Mouse (Mus musculus) neural tube, embryonic 13.5 days (tissue): ENCODE results near the gene Gm20388. TPM values are rescaled to one million over a fixed set of nuclear protein-coding genes. Genes with fewer than 3 reads are reported as not detected.
A peak's percentile ranks its signal among the peaks of the same experiment; 100 is the strongest.
"Not testable (repeated sequence)": the region's sequence is repeated elsewhere in the genome, so short reads cannot be mapped to it uniquely, and the experiment has no call there.

ENCODE experiments used
- ATAC-seq: fragments of 200-750 bp; cut with Nextera tagmentation; 2 replicates; pipeline ENCODE4 v1.8.0; 2017; ENCODE audit warnings: low read depth, mild to moderate bottlenecking, moderate TSS enrichment, moderate library complexity
- H3K27ac ChIP-seq: fragments of 300-500 bp; sonication (generic); replicated peaks from 2 replicates; pipeline ENCODE4 v1.5.1; 2015; ENCODE audit warnings: moderate library complexity, mild to moderate bottlenecking, inconsistent platforms
- H3K27me3 ChIP-seq: fragments of 300-500 bp; sonication (generic); 2 replicates; pipeline ENCODE4 v1.6.1; 2015; ENCODE audit warnings: mild to moderate bottlenecking, inconsistent platforms
- H3K36me3 ChIP-seq: fragments of 300-500 bp; sonication (generic); 2 replicates; pipeline ENCODE4 v1.6.1; 2015; ENCODE audit warnings: mild to moderate bottlenecking, inconsistent platforms
- H3K4me1 ChIP-seq: fragments of 300-500 bp; sonication (generic); replicated peaks from 2 replicates; pipeline ENCODE4 v1.6.1; 2015; ENCODE audit warnings: inconsistent platforms
- H3K4me2 ChIP-seq: fragments of 300-500 bp; sonication (generic); 2 replicates; pipeline ENCODE4 v1.6.1; 2015; ENCODE audit warnings: inconsistent platforms, mild to moderate bottlenecking, moderate library complexity
- H3K4me3 ChIP-seq: fragments of 300-500 bp; sonication (generic); 2 replicates; pipeline ENCODE4 v1.5.1; 2015; ENCODE audit warnings: mild to moderate bottlenecking, inconsistent platforms
- H3K9ac ChIP-seq: fragments of 300-500 bp; sonication (generic); 2 replicates; pipeline ENCODE4 v1.6.1; 2015; ENCODE audit warnings: moderate library complexity, mild to moderate bottlenecking, inconsistent platforms
- H3K9me3 ChIP-seq: fragments of 300-500 bp; sonication (generic); 2 replicates; pipeline ENCODE4 v1.6.1; 2016; ENCODE audit warnings: inconsistent platforms
- WGBS: fragments of 180-500 bp; shearing (Covaris S2); methylation state at CpG from one replicate; pipeline ENCODE4 v1.1.7; 2015; 5-methylcytosine and 5-hydroxymethylcytosine counted together
- polyA plus RNA-seq: library from polyadenylated mRNA; unstranded; fragments of >200 nt; fragmentation: Nextera tagmentation; extraction: Ambion mirVana; gene quantifications from 2 replicates; pipeline ENCODE4 v1.2.1, GENCODE M21; 2015

The Gm20388 gene
- polyA plus RNA-seq, 1 experiment from 2014 or later = 0.27 TPM

DNA sequence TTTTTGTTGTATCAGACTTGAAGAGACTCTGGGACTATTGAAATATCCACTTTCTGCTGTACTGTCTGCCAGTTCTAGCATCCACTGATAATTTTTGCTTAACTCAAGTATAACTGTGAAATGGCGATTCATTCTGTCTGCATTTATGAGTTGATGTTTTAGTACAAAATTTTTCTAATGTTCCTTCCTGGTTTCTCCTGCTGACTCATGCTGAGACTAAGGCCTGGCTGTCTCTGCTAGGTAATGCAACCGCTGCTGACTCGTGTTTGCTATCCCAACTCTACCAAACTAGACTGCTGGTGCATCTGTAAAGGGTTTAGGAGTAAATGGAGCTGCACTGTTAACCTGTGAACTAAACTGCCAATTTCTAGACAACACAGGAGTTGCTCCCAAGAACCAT, 3556.8 kb downstream of the Gm20388 start:
- Histone ChIP-seq H3K4me1 (no peaks in the 10 kb centered on the region), H3K27me3 (0 out of 2 replicates have a peak, but pooled peaks cover 3% of the 10 kb centered on the region), H3K9ac (no peak overlapping the region), H3K36me3 (peaks cover 19% of the 10 kb centered on the region), H3K4me3 (no peak overlapping the region), H3K4me2 (no peak overlapping the region), H3K27ac (no peak overlapping the region), H3K9me3 (no peaks in the 10 kb centered on the region)
- no peak for ATAC-seq
- 85% methylated on average over 3 of the region's 3 CpGs for WGBS

DNA sequence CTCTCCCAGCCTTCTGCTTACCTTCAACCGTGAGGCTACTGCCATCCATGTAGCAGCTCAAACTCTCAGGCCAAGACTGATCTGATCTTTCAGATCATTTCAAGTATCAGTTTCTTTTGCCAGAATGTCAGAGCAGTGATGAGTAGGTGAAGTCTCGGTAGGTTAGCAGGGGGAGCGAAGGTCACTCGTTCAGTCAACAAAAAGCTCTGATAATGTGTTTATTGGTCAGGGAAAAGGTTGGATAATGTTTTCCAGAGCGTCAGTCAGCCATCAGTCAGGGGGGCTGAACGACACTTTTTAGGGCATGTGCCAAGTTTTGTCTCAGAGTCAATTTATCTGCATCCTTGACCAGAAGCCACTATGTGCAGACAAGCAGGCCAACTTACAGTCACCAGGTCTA, 3562.3 kb downstream of the Gm20388 start:
- H3K9me3 ChIP-seq, H3K36me3 ChIP-seq, H3K4me1 ChIP-seq, H3K27ac ChIP-seq, H3K9ac ChIP-seq, H3K4me3 ChIP-seq, H3K4me2 ChIP-seq, ATAC-seq, H3K27me3 ChIP-seq: not testable (repeated sequence)
- WGBS = 71% methylated on average over 6 of the region's 6 CpGs

DNA sequence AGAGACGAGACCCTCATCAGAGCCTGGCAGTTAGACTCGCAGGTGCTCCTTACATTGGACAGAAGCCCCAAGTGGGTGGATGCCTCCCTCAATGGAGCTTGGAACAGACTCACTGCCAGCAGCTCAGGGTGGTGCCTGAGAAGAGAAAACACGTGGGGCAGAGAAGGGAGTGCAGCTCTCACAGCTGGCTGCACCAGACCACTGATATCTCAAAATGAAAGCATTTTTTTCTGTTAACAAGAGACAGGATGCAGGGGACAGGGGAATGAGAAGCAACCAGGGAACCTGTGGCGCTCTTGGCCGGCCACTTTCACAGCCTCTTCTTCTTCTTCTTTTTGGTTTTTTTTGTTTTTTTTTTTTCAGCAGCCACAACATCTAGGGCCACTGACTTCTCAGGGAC, 3563.9 kb downstream of the Gm20388 start:
- not testable (repeated sequence) for H3K4me3 ChIP-seq, H3K9me3 ChIP-seq, H3K36me3 ChIP-seq, H3K27ac ChIP-seq, H3K27me3 ChIP-seq, ATAC-seq, H3K9ac ChIP-seq, H3K4me2 ChIP-seq
- 73% methylated on average over 5 of the region's 5 CpGs for WGBS
- H3K4me1 ChIP-seq = peaks cover 22% of the 10 kb centered on the region

DNA sequence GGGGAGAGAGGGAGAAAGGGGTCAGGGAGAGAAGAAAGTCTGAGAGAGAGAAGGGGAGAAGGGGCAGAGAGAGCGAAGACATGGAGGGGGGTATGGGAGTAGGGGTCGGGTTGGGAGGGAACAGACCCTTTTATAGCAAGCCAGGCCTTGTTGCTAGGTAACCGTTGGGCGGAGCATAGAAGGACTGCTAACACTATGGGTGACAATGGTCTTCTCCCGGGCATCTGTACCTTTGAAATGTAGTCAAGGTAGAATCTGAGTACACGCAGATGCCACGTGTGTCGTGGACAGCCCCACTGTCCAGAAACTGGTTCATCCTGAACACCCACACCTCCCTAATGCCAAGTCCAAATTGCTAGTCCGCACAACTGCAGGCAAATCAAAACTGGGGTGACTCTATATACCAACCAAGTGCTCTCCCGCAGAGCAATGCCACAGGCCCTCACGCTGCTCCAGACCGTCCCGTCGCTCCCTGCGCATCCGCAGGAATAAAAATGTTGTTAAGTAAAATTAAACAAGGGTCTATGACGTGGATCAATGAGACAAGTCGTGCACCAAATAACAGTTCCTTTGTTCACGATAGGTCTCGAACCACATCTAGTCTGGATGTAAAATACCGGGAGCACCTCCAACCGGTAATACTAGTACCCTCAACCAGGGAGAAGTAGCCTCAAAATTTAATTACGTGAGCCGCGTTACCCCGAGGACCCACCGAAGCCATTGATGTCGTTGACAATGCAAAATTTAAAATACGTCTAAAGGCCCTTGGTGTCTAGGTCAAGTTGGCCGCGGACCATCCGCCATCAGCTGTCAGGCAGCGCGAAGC, 3566.5 kb downstream of the Gm20388 start:
- peaks cover 22% of the 10 kb centered on the region for H3K4me1 ChIP-seq
- H3K4me2 ChIP-seq = peak overlapping the region; percentile 69
- H3K9me3 ChIP-seq = no peaks in the 10 kb centered on the region
- H3K4me3 ChIP-seq = peak overlapping the region; percentile 77
- peak overlapping the region; percentile 81 for H3K9ac ChIP-seq
- ATAC-seq = peak; percentile 46; the same call in 1 of the 2 replicates
- H3K36me3 ChIP-seq = peaks cover 21% of the 10 kb centered on the region
- no peaks in the 10 kb centered on the region; the same call in 1 of the 2 replicates for H3K27me3 ChIP-seq
- peak overlapping the region; percentile 96 for H3K27ac ChIP-seq
- 7% methylated on average over 34 of the region's 34 CpGs for WGBS

- H3K9ac ChIP-seq = peak within 1 kb of the TSS; percentile 81
- H3K27ac ChIP-seq = peak within 1 kb of the TSS; percentile 96
- ATAC-seq = peak; percentile 90
- 1% methylated on average over 44 of the region's 58 CpGs for WGBS
- H3K4me2 ChIP-seq = peak within 1 kb of the TSS; percentile 69
- no peaks in the 10 kb centered on the region for H3K9me3 ChIP-seq
- peak within 1 kb of the TSS; percentile 77 for H3K4me3 ChIP-seq
- peaks cover 28% of the 10 kb centered on the region for H3K36me3 ChIP-seq
- H3K4me1 ChIP-seq = peaks cover 22% of the 10 kb centered on the region
- H3K27me3 ChIP-seq = no peaks in the 10 kb centered on the region; the same call in 1 of the 2 replicates
Measured at GRCm38 (mm10) chr8:123477737-123478258, 3567.2 kb downstream of the Gm20388 start, which contains the start of gene Afg3l1. Gene Afg3l1, plus strand, starts transcription at chr8:123477903.

- peaks cover 34% of the 10 kb centered on the region for H3K36me3 ChIP-seq
- no peak for ATAC-seq
- no peaks in the 10 kb centered on the region for H3K9me3 ChIP-seq
- H3K4me1 ChIP-seq = peaks cover 22% of the 10 kb centered on the region
- peak overlapping the region; percentile 69 for H3K4me2 ChIP-seq
- H3K4me3 ChIP-seq = peak overlapping the region; percentile 77
- H3K9ac ChIP-seq = peak overlapping the region; percentile 81
- 38% methylated on average over 16 of the region's 16 CpGs for WGBS
- no peaks in the 10 kb centered on the region for H3K27me3 ChIP-seq
- peak overlapping the region; percentile 96 for H3K27ac ChIP-seq
Measured at GRCm38 (mm10) chr8:123478456-123479218, 3568.0 kb downstream of the Gm20388 start.

DNA sequence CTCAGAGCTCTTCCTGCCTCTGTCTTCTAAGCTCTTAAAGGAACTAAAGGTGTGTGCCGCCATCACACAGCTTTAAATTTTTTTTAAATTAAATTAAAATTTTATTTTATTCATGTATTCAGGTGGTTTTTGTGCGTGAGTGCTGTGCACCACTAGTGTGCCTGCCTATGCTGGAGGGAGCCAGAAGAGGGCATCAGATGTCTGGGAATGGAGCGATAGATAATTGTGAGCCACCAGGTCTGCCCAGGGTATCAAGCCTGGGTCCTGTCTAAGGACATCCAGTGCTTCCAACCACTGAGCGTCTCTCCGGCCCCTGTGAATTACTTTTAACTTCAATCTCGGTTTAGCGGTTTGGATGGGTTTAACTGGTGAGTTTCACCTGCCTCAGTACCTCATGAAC, 3572.0 kb downstream of the Gm20388 start:
- Histone ChIP-seq H3K9me3 (no peaks in the 10 kb centered on the region), H3K36me3 (peaks cover 72% of the 10 kb centered on the region), H3K4me3 (no peak overlapping the region), H3K4me2 (no peak overlapping the region), H3K27me3 (no peaks in the 10 kb centered on the region), H3K9ac (no peak overlapping the region), H3K27ac (no peak overlapping the region), H3K4me1 (peaks cover 12% of the 10 kb centered on the region)
- no peak for ATAC-seq
- WGBS = 88% methylated on average over 7 of the region's 7 CpGs

- Histone ChIP-seq H3K4me1 (no peaks in the 10 kb centered on the region), H3K4me2 (no peak overlapping the region), H3K27ac (no peak overlapping the region), H3K27me3 (no peaks in the 10 kb centered on the region), H3K4me3 (no peak overlapping the region), H3K9ac (no peak overlapping the region), H3K36me3 (peaks cover 95% of the 10 kb centered on the region), H3K9me3 (no peaks in the 10 kb centered on the region)
- WGBS = 92% methylated on average over 15 of the region's 15 CpGs
- no peak for ATAC-seq
Measured at GRCm38 (mm10) chr8:123491280-123492075, 3580.8 kb downstream of the Gm20388 start.

DNA sequence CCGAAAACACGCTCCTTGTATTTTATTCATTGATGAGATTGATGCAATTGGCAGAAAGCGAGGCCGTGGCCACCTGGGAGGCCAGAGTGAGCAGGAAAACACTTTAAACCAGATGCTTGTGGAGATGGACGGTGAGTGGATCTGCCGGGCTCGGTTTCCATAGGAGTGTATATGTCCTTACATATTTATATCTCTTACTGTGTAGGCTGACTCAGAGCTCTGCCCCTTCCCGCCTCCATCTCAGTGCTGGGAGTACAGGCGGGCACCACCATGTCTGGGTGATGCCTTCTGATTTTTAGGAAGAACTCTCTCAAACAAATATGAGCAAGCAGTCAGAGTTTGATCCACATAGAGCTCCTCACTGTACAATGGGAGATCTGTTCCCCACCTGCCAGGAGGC, 3582.3 kb downstream of the Gm20388 start:
- H3K9ac ChIP-seq = no peak overlapping the region
- ATAC-seq = no peak

DNA sequence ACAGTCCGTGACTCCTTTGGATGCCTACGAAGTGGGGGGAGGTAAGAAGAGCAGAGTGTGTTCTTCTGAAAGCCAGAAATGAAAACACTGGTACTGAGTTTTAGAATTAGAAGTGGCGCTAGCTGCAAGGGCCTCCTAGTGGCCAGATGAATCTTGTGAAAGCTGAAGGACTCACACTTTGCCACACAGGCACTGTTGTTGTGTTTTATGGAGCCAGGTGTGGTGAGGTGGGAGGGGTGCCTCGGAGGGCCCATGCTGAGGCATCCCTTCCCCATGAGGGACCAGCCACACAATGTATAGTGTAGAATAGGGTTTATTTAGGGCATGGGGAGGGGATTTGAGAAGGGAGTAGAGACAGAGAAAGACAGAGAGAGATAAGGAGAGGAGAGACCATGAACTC, 3587.1 kb downstream of the Gm20388 start:
- H3K9me3 ChIP-seq = no peaks in the 10 kb centered on the region

More for the DNA sequence above, 3582.3 kb downstream of the Gm20388 start:
- Histone ChIP-seq H3K36me3 (peaks cover 95% of the 10 kb centered on the region), H3K4me2 (no peak overlapping the region), H3K27ac (no peak overlapping the region), H3K27me3 (no peaks in the 10 kb centered on the region), H3K4me3 (no peak overlapping the region), H3K9me3 (no peaks in the 10 kb centered on the region), H3K4me1 (no peaks in the 10 kb centered on the region)
- 95% methylated on average over 9 of the region's 9 CpGs for WGBS

GRCm38 (mm10) chr8:123498963-123499362, 3588.3 kb downstream of the Gm20388 start:
- no peak overlapping the region for H3K27ac ChIP-seq
- ATAC-seq = no peak
- H3K4me1 ChIP-seq = no peaks in the 10 kb centered on the region
- WGBS = 92% methylated on average over 11 of the region's 11 CpGs
- H3K4me3 ChIP-seq = no peak overlapping the region
- no peak overlapping the region for H3K9ac ChIP-seq
- H3K36me3 ChIP-seq = peaks cover 95% of the 10 kb centered on the region
- H3K27me3 ChIP-seq = no peaks in the 10 kb centered on the region
- H3K9me3 ChIP-seq = no peaks in the 10 kb centered on the region
- H3K4me2 ChIP-seq = no peak overlapping the region

More for the DNA sequence above, 3587.1 kb downstream of the Gm20388 start:
- no peak for ATAC-seq
- peaks cover 95% of the 10 kb centered on the region for H3K36me3 ChIP-seq
- no peak overlapping the region for H3K9ac ChIP-seq
- no peaks in the 10 kb centered on the region for H3K27me3 ChIP-seq
- H3K4me2 ChIP-seq = no peak overlapping the region
- no peaks in the 10 kb centered on the region for H3K4me1 ChIP-seq
- H3K4me3 ChIP-seq = no peak overlapping the region
- H3K27ac ChIP-seq = no peak overlapping the region
- WGBS = 86% methylated on average over 4 of the region's 4 CpGs
